Mouse (Mus musculus) bone marrow, adult 2 months (tissue): ENCODE measurements around the gene Gabrb1.

Experiments
- CTCF ChIP-seq: fragments of 200-500 bp; IDR thresholded peaks from 2 replicates; pipeline ENCODE4 v1.5.1; 2011; ENCODE audit warnings: low read length, control low read depth; ENCODE audit not compliant: control insufficient read depth, insufficient read depth
- POLR2A ChIP-seq: fragments of 200-500 bp; IDR thresholded peaks from 2 replicates; pipeline ENCODE4 v1.6.1; 2011; ENCODE audit warnings: low read depth, mild to moderate bottlenecking, control low read depth, low read length, borderline replicate concordance; ENCODE audit not compliant: control insufficient read depth

GRCm38 (mm10) chr5:71923636-71924035 is 265.7 kb downstream of the Gabrb1 start:
- TF ChIP-seq POLR2A (no peak), CTCF (no peak)
